Mouse (Mus musculus): ENCODE data around the gene Letmd1. TPM values are rescaled to one million over a fixed set of nuclear protein-coding genes. Genes with fewer than 3 reads are reported as not detected.
"Not testable (repeated sequence)": the region's sequence is repeated elsewhere in the genome, so short reads cannot be mapped to it uniquely, and the experiment has no call there.

Letmd1 gene
- polyA plus RNA-seq, 1 experiment from 2014 or later, result 51.9 TPM

- H3K4me2 ChIP-seq (ENCODE audit: low read length), result no peak overlapping the region
- H3K9me3 ChIP-seq (ENCODE audit: control insufficient read depth, low read length), result no peaks in the 10 kb centered on the region
- no peak for DNase-seq
- ATAC-seq (ENCODE audit: low FRiP score, low TSS enrichment), result no peak
- no peak overlapping the region for H3K9ac ChIP-seq (replicated peaks; ENCODE audit: low read length)
- no peak overlapping the region for H3K4me3 ChIP-seq (replicated peaks; ENCODE audit: low read depth, low read length)
- no peaks in the 10 kb centered on the region for H3K4me1 ChIP-seq (ENCODE audit: control insufficient read depth, insufficient read depth, low read length)
- H3K36me3 ChIP-seq (ENCODE audit: control insufficient read depth, insufficient read depth, low read length), result peaks cover 95% of the 10 kb centered on the region
- H3K27me3 ChIP-seq (ENCODE audit: control insufficient read depth, insufficient read depth, low read length), result no peaks in the 10 kb centered on the region
- no peak overlapping the region for H3K27ac ChIP-seq (replicated peaks; ENCODE audit: low read depth, low read length)
- WGBS, result 89% methylated on average over 4 of the region's 4 CpGs
Measured at GRCm38 (mm10) chr15:100478925-100479324, 10.1 kb downstream of the Letmd1 start.

- peaks cover 86% of the 10 kb centered on the region for H3K36me3 ChIP-seq (ENCODE audit: control insufficient read depth, insufficient read depth, low read length)
- no peak overlapping the region for H3K4me3 ChIP-seq (replicated peaks; ENCODE audit: low read depth, low read length)
- WGBS, result 87% methylated on average over 3 of the region's 3 CpGs
- H3K27me3 ChIP-seq (ENCODE audit: control insufficient read depth, insufficient read depth, low read length), result no peaks in the 10 kb centered on the region
- peaks cover under 1% of the 10 kb centered on the region; the same call in 1 of the 2 replicates for H3K4me1 ChIP-seq (ENCODE audit: control insufficient read depth, insufficient read depth, low read length)
- no peaks in the 10 kb centered on the region for H3K9me3 ChIP-seq (ENCODE audit: control insufficient read depth, low read length)
- no peak for ATAC-seq (ENCODE audit: low FRiP score, low TSS enrichment)
- no peak for DNase-seq
- no peak overlapping the region for H3K4me2 ChIP-seq (ENCODE audit: low read length)
- no peak overlapping the region for H3K27ac ChIP-seq (replicated peaks; ENCODE audit: low read depth, low read length)
- H3K9ac ChIP-seq (replicated peaks; ENCODE audit: low read length), result no peak overlapping the region
Measured at GRCm38 (mm10) chr15:100485576-100485975, 16.8 kb downstream of the Letmd1 start.

GRCm38 (mm10) chr15:100486450-100486849, 17.6 kb downstream of the Letmd1 start:
- no peaks in the 10 kb centered on the region for H3K9me3 ChIP-seq (ENCODE audit: control insufficient read depth, low read length)
- H3K27ac ChIP-seq (replicated peaks; ENCODE audit: low read depth, low read length), result no peak overlapping the region
- DNase-seq, result no peak
- H3K4me1 ChIP-seq (ENCODE audit: control insufficient read depth, insufficient read depth, low read length), result peaks cover 9% of the 10 kb centered on the region
- H3K4me3 ChIP-seq (replicated peaks; ENCODE audit: low read depth, low read length), result no peak overlapping the region
- WGBS, result 12% methylated on average over 7 of the region's 7 CpGs
- H3K27me3 ChIP-seq (ENCODE audit: control insufficient read depth, insufficient read depth, low read length), result no peaks in the 10 kb centered on the region
- ATAC-seq (ENCODE audit: low FRiP score, low TSS enrichment), result no peak
- H3K9ac ChIP-seq (replicated peaks; ENCODE audit: low read length), result no peak overlapping the region
- H3K36me3 ChIP-seq (ENCODE audit: control insufficient read depth, insufficient read depth, low read length), result peaks cover 77% of the 10 kb centered on the region
- H3K4me2 ChIP-seq (ENCODE audit: low read length), result no peak overlapping the region

- H3K4me1 ChIP-seq (ENCODE audit: control insufficient read depth, insufficient read depth, low read length), result peaks cover 15% of the 10 kb centered on the region
- H3K27ac ChIP-seq (replicated peaks; ENCODE audit: low read depth, low read length), result no peak overlapping the region
- no peak overlapping the region for H3K9ac ChIP-seq (replicated peaks; ENCODE audit: low read length)
- DNase-seq, result no peak
- H3K4me2 ChIP-seq (ENCODE audit: low read length), result no peak overlapping the region
- no peak overlapping the region for H3K4me3 ChIP-seq (replicated peaks; ENCODE audit: low read depth, low read length)
- H3K9me3 ChIP-seq (ENCODE audit: control insufficient read depth, low read length), result no peaks in the 10 kb centered on the region
- 93% methylated on average over 2 of the region's 2 CpGs for whole genome bisulfite sequencing
- peaks cover 71% of the 10 kb centered on the region for H3K36me3 ChIP-seq (ENCODE audit: control insufficient read depth, insufficient read depth, low read length)
- ATAC-seq (ENCODE audit: low FRiP score, low TSS enrichment), result no peak
- H3K27me3 ChIP-seq (ENCODE audit: control insufficient read depth, insufficient read depth, low read length), result no peaks in the 10 kb centered on the region
Measured at GRCm38 (mm10) chr15:100487050-100487449, 18.2 kb downstream of the Letmd1 start.

- H3K27me3 ChIP-seq (ENCODE audit: control insufficient read depth, insufficient read depth, low read length); H3K9ac ChIP-seq (replicated peaks; ENCODE audit: low read length); DNase-seq; H3K27ac ChIP-seq (replicated peaks; ENCODE audit: low read depth, low read length); ATAC-seq (ENCODE audit: low FRiP score, low TSS enrichment); H3K4me2 ChIP-seq (ENCODE audit: low read length); H3K9me3 ChIP-seq (ENCODE audit: control insufficient read depth, low read length); H3K4me3 ChIP-seq (replicated peaks; ENCODE audit: low read depth, low read length): not testable (repeated sequence)
- Histone ChIP-seq H3K36me3 (ENCODE audit: control insufficient read depth, insufficient read depth, low read length) (peaks cover 60% of the 10 kb centered on the region), H3K4me1 (ENCODE audit: control insufficient read depth, insufficient read depth, low read length) (peaks cover 28% of the 10 kb centered on the region)
- 91% methylated on average over 1 of the region's 1 CpGs for WGBS
Measured at GRCm38 (mm10) chr15:100488297-100488696, 19.5 kb downstream of the Letmd1 start.

- H3K9me3 ChIP-seq (ENCODE audit: control insufficient read depth, low read length), result no peaks in the 10 kb centered on the region
- 81% methylated on average over 15 of the region's 15 CpGs for WGBS
- no peak overlapping the region for H3K9ac ChIP-seq (replicated peaks; ENCODE audit: low read length)
- H3K4me3 ChIP-seq (replicated peaks; ENCODE audit: low read depth, low read length), result no peak overlapping the region
- no peak overlapping the region for H3K4me2 ChIP-seq (ENCODE audit: low read length)
- peaks cover 51% of the 10 kb centered on the region for H3K36me3 ChIP-seq (ENCODE audit: control insufficient read depth, insufficient read depth, low read length)
- ATAC-seq (ENCODE audit: low FRiP score, low TSS enrichment) (no peak), DNase-seq (no peak)
- H3K4me1 ChIP-seq (ENCODE audit: control insufficient read depth, insufficient read depth, low read length), result peaks cover 36% of the 10 kb centered on the region
- no peaks in the 10 kb centered on the region for H3K27me3 ChIP-seq (ENCODE audit: control insufficient read depth, insufficient read depth, low read length)
- H3K27ac ChIP-seq (replicated peaks; ENCODE audit: low read depth, low read length), result no peak overlapping the region
Measured at GRCm38 (mm10) chr15:100489263-100489662, 20.4 kb downstream of the Letmd1 start.

- Histone ChIP-seq H3K4me1 (ENCODE audit: control insufficient read depth, insufficient read depth, low read length) (peaks cover 39% of the 10 kb centered on the region), H3K9ac (replicated peaks; ENCODE audit: low read length) (0 out of 2 replicates have a peak overlapping the region, but pooled peaks have one; percentile 2), H3K4me2 (ENCODE audit: low read length) (peak overlapping the region; percentile 71), H3K27ac (replicated peaks; ENCODE audit: low read depth, low read length) (no peak overlapping the region), H3K27me3 (ENCODE audit: control insufficient read depth, insufficient read depth, low read length) (no peaks in the 10 kb centered on the region), H3K9me3 (ENCODE audit: control insufficient read depth, low read length) (no peaks in the 10 kb centered on the region), H3K4me3 (replicated peaks; ENCODE audit: low read depth, low read length) (0 out of 2 replicates have a peak overlapping the region, but pooled peaks have one; percentile 8), H3K36me3 (ENCODE audit: control insufficient read depth, insufficient read depth, low read length) (peaks cover 26% of the 10 kb centered on the region)
- 72% methylated on average over 9 of the region's 9 CpGs for WGBS
- ATAC-seq (ENCODE audit: low FRiP score, low TSS enrichment) (no peak), DNase-seq (peak; percentile 57)
Measured at GRCm38 (mm10) chr15:100491966-100492365, 23.1 kb downstream of the Letmd1 start.

- Histone ChIP-seq H3K27me3 (ENCODE audit: control insufficient read depth, insufficient read depth, low read length) (no peaks in the 10 kb centered on the region), H3K9me3 (ENCODE audit: control insufficient read depth, low read length) (no peaks in the 10 kb centered on the region), H3K36me3 (ENCODE audit: control insufficient read depth, insufficient read depth, low read length) (no peaks in the 10 kb centered on the region), H3K27ac (replicated peaks; ENCODE audit: low read depth, low read length) (peak overlapping the region; percentile 99), H3K9ac (replicated peaks; ENCODE audit: low read length) (peak overlapping the region; percentile 98), H3K4me1 (ENCODE audit: control insufficient read depth, insufficient read depth, low read length) (peaks cover 39% of the 10 kb centered on the region), H3K4me2 (ENCODE audit: low read length) (peak overlapping the region; percentile 71), H3K4me3 (replicated peaks; ENCODE audit: low read depth, low read length) (peak overlapping the region; percentile 85)
- under 1% methylated on average over 29 of the region's 29 CpGs for WGBS
- peak; percentile 81 for DNase-seq
- peak; percentile 89 for ATAC-seq (ENCODE audit: low FRiP score, low TSS enrichment)
Measured at GRCm38 (mm10) chr15:100494647-100495046, 25.8 kb downstream of the Letmd1 start.

GRCm38 (mm10) chr15:100495102-100495501, 26.3 kb downstream of the Letmd1 start, which contains the start of gene Csrnp2:
Gene Csrnp2 (minus strand): TSS chr15:100495488.
- Histone ChIP-seq H3K27me3 (ENCODE audit: control insufficient read depth, insufficient read depth, low read length) (no peaks in the 10 kb centered on the region), H3K4me3 (replicated peaks; ENCODE audit: low read depth, low read length) (peak within 1 kb of the TSS; percentile 85), H3K36me3 (ENCODE audit: control insufficient read depth, insufficient read depth, low read length) (no peaks in the 10 kb centered on the region), H3K9me3 (ENCODE audit: control insufficient read depth, low read length) (no peaks in the 10 kb centered on the region), H3K9ac (replicated peaks; ENCODE audit: low read length) (peak within 1 kb of the TSS; percentile 98), H3K4me1 (ENCODE audit: control insufficient read depth, insufficient read depth, low read length) (peaks cover 39% of the 10 kb centered on the region), H3K27ac (replicated peaks; ENCODE audit: low read depth, low read length) (peak within 1 kb of the TSS; percentile 99), H3K4me2 (ENCODE audit: low read length) (peak within 1 kb of the TSS; percentile 71)
- WGBS, result under 1% methylated on average over 40 of the region's 40 CpGs
- DNase-seq, result peak; percentile 98
- peak; percentile 98 for ATAC-seq (ENCODE audit: low FRiP score, low TSS enrichment)
